Mouse (Mus musculus) midbrain, embryonic 11.5 days (tissue): ENCODE results near the gene Rgs3. TPM values are rescaled to one million over a fixed set of nuclear protein-coding genes. Genes with fewer than 3 reads are reported as not detected.

Experiments
- ATAC-seq: fragments of 200-750 bp; cut with Nextera tagmentation; 2 replicates; pipeline ENCODE4 v1.8.0; 2017; ENCODE audit warnings: moderate TSS enrichment, moderate library complexity; ENCODE audit not compliant: low FRiP score
- DNase-seq: peaks from one replicate; pipeline ENCODE4 v3.0.0; 2015; ENCODE audit warnings: low spot score; ENCODE audit errors: missing footprints
- H3K27ac ChIP-seq: fragments of 300-500 bp; sonication (generic); 2 replicates; pipeline ENCODE4 v1.5.1; 2014; ENCODE audit warnings: low read depth, low read length
- H3K27me3 ChIP-seq: fragments of 300-500 bp; sonication (generic); 2 replicates; pipeline ENCODE4 v1.6.1; 2014; ENCODE audit warnings: mild to moderate bottlenecking, low read length, moderate library complexity, mixed read lengths; ENCODE audit not compliant: control insufficient read depth, insufficient read depth
- H3K36me3 ChIP-seq: fragments of 300-500 bp; sonication (generic); 2 replicates; pipeline ENCODE4 v1.6.1; 2014; ENCODE audit warnings: mild to moderate bottlenecking, low read length, moderate library complexity, mixed read lengths; ENCODE audit not compliant: control insufficient read depth, insufficient read depth
- H3K4me1 ChIP-seq: fragments of 300-500 bp; sonication (generic); 2 replicates; pipeline ENCODE4 v1.6.1; 2014; ENCODE audit warnings: low read length; ENCODE audit not compliant: control insufficient read depth, insufficient read depth
- H3K4me2 ChIP-seq: fragments of 300-500 bp; sonication (generic); 2 replicates; pipeline ENCODE4 v1.6.1; 2014; ENCODE audit warnings: mild to moderate bottlenecking, moderate library complexity
- H3K4me3 ChIP-seq: fragments of 300-500 bp; sonication (generic); 2 replicates; pipeline ENCODE4 v1.5.1; 2014; ENCODE audit warnings: low read depth, low read length
- H3K9ac ChIP-seq: fragments of 300-500 bp; sonication (generic); 2 replicates; pipeline ENCODE4 v1.6.1; 2014; ENCODE audit warnings: low read length
- H3K9me3 ChIP-seq: fragments of 300-500 bp; sonication (generic); 2 replicates; pipeline ENCODE4 v1.6.1; 2016; ENCODE audit warnings: low read length; ENCODE audit not compliant: control insufficient read depth
- WGBS: fragments of 180-500 bp; shearing (Covaris S2); extraction: QIAGEN DNeasy Blood & Tissue Kit; methylation state at CpG from one replicate; pipeline ENCODE4 v1.1.7; 2014; 5-methylcytosine and 5-hydroxymethylcytosine counted together
- polyA plus RNA-seq: library from polyadenylated mRNA; unstranded; fragments of >200 nt; fragmentation: Nextera tagmentation; extraction: Ambion mirVana; gene quantifications from 2 replicates; pipeline ENCODE4 v1.2.1, GENCODE M21; 2014

Gene Rgs3
- polyA plus RNA-seq, 1 experiment from 2014 or later: 23.9 TPM

GRCm38 (mm10) chr4:62744985-62745638 is 185.5 kb downstream of the Rgs3 start:
- H3K36me3 ChIP-seq: no peaks in the 10 kb centered on the region
- ATAC-seq (no peak), DNase-seq (no peak)
- H3K27me3 ChIP-seq: no peaks in the 10 kb centered on the region
- no peak overlapping the region for H3K4me2 ChIP-seq
- no peaks in the 10 kb centered on the region for H3K9me3 ChIP-seq
- H3K27ac ChIP-seq: no peak overlapping the region
- H3K4me1 ChIP-seq: peaks cover 6% of the 10 kb centered on the region
- H3K4me3 ChIP-seq: no peak overlapping the region
- WGBS: 44% methylated on average over 1 of the region's 1 CpGs
- H3K9ac ChIP-seq: no peak overlapping the region

Other genes starting within 250 kb of the Rgs3 start
- gene Fkbp15, start 199.3 kb upstream of the Rgs3 start, polyA plus RNA-seq: 17.9 and 19.6 TPM in 2 replicates
- 50.2 and 52.4 TPM in 2 replicates for gene Slc31a1, start 199.1 kb upstream of the Rgs3 start, polyA plus RNA-seq
- gene Cdc26, start 151.2 kb upstream of the Rgs3 start, polyA plus RNA-seq: 176 and 178 TPM in 2 replicates
- gene Prpf4, start 151.1 kb upstream of the Rgs3 start, polyA plus RNA-seq: 28.0 and 29.9 TPM in 2 replicates
- gene Rnf183, start 124.6 kb upstream of the Rgs3 start, polyA plus RNA-seq: not detected in 2 replicates
- 6.3 and 7.9 TPM in 2 replicates for gene Wdr31, start 89.0 kb upstream of the Rgs3 start, polyA plus RNA-seq
- 0.46 and 0.66 TPM in 2 replicates for gene Bspry, start 79.8 kb upstream of the Rgs3 start, polyA plus RNA-seq
- gene Hdhd3, start 56.4 kb upstream of the Rgs3 start, polyA plus RNA-seq: 10.8 and 12.1 TPM in 2 replicates
- 86.8 and 90.8 TPM in 2 replicates for gene Alad, start 39.9 kb upstream of the Rgs3 start, polyA plus RNA-seq
- 137 TPM in 2 replicates for gene Pole3, start 34.8 kb upstream of the Rgs3 start, polyA plus RNA-seq
- gene 4933430I17Rik, start 34.5 kb upstream of the Rgs3 start, polyA plus RNA-seq: 1.1 and 1.8 TPM in 2 replicates